Mouse (Mus musculus) intestine, embryonic 15.5 days (tissue): ENCODE measurements at regions not wholly inside any gene's neighbourhood (a gene's known extent, or its start where the extent isn't known, plus 50 kb on each side); places are given as distances from the start of the nearest gene placed in this dataset.

ENCODE experiments used
- ATAC-seq: fragments of 200-750 bp; cut with Nextera tagmentation; 2 replicates; pipeline ENCODE4 v1.8.0; 2017; ENCODE audit warnings: moderate TSS enrichment, moderate library complexity
- H3K27ac ChIP-seq: fragments of 300-500 bp; sonication (generic); 2 replicates; pipeline ENCODE4 v1.5.1; 2015; ENCODE audit warnings: mild to moderate bottlenecking, inconsistent platforms
- H3K27me3 ChIP-seq: fragments of 300-500 bp; sonication (generic); replicated peaks from 2 replicates; pipeline ENCODE4 v1.6.1; 2015; ENCODE audit warnings: inconsistent platforms
- H3K36me3 ChIP-seq: fragments of 300-500 bp; sonication (generic); 2 replicates; pipeline ENCODE4 v1.6.1; 2015; ENCODE audit warnings: inconsistent platforms
- H3K4me1 ChIP-seq: fragments of 300-500 bp; sonication (generic); replicated peaks from 2 replicates; pipeline ENCODE4 v1.6.1; 2015; ENCODE audit warnings: inconsistent platforms
- H3K4me2 ChIP-seq: fragments of 300-500 bp; sonication (generic); replicated peaks from 2 replicates; pipeline ENCODE4 v1.6.1; 2015; ENCODE audit warnings: mild to moderate bottlenecking, inconsistent platforms
- H3K4me3 ChIP-seq: fragments of 300-500 bp; sonication (generic); replicated peaks from 2 replicates; pipeline ENCODE4 v1.5.1; 2015; ENCODE audit warnings: inconsistent platforms
- H3K9ac ChIP-seq: fragments of 300-500 bp; sonication (generic); 2 replicates; pipeline ENCODE4 v1.6.1; 2015; ENCODE audit warnings: inconsistent platforms
- H3K9me3 ChIP-seq: fragments of 300-500 bp; sonication (generic); 2 replicates; pipeline ENCODE4 v1.6.1; 2016; ENCODE audit warnings: inconsistent platforms
- WGBS: fragments of 180-500 bp; shearing (Covaris S2); methylation state at CpG from one replicate; pipeline ENCODE4 v1.1.7; 2015; 5-methylcytosine and 5-hydroxymethylcytosine counted together

- WGBS: 90% methylated on average over 1 of the region's 1 CpGs
- Histone ChIP-seq H3K9ac (no peak overlapping the region), H3K4me2 (no peak overlapping the region), H3K27ac (no peak overlapping the region), H3K27me3 (no peaks in the 10 kb centered on the region), H3K9me3 (no peaks in the 10 kb centered on the region), H3K4me1 (no peaks in the 10 kb centered on the region), H3K4me3 (no peak overlapping the region), H3K36me3 (no peaks in the 10 kb centered on the region)
- no peak for ATAC-seq
Measured at GRCm38 (mm10) chr16:62605920-62606319, 180.7 kb downstream of the Nsun3 start.

GRCm38 (mm10) chr16:62562051-62562450 is 224.6 kb downstream of the Nsun3 start:
- 35% methylated on average over 4 of the region's 4 CpGs for whole genome bisulfite sequencing
- no peaks in the 10 kb centered on the region for H3K27me3 ChIP-seq
- no peak for ATAC-seq

GRCm38 (mm10) chr16:62543156-62543555 is 243.5 kb downstream of the Nsun3 start:
- no peaks in the 10 kb centered on the region for H3K27me3 ChIP-seq
- WGBS: 78% methylated on average over 2 of the region's 2 CpGs
- H3K4me3 ChIP-seq: no peak overlapping the region
- H3K27ac ChIP-seq: no peak overlapping the region
- no peak overlapping the region for H3K4me2 ChIP-seq
- no peaks in the 10 kb centered on the region for H3K36me3 ChIP-seq
- no peak for ATAC-seq
- H3K4me1 ChIP-seq: no peaks in the 10 kb centered on the region
- no peaks in the 10 kb centered on the region for H3K9me3 ChIP-seq
- no peak overlapping the region for H3K9ac ChIP-seq

More at GRCm38 (mm10) chr16:62562051-62562450, 224.6 kb downstream of the Nsun3 start:
- Histone ChIP-seq H3K27ac (no peak overlapping the region), H3K9me3 (no peaks in the 10 kb centered on the region), H3K9ac (no peak overlapping the region), H3K4me3 (no peak overlapping the region), H3K4me2 (no peak overlapping the region), H3K4me1 (no peaks in the 10 kb centered on the region), H3K36me3 (no peaks in the 10 kb centered on the region)

- H3K4me3 ChIP-seq: no peak overlapping the region
- 74% methylated on average over 7 of the region's 7 CpGs for WGBS
Measured at GRCm38 (mm10) chr16:62537730-62538479, 248.7 kb downstream of the Nsun3 start.

GRCm38 (mm10) chr16:62509321-62509720 is 277.3 kb downstream of the Nsun3 start:
- H3K27ac ChIP-seq: no peak overlapping the region
- no peak overlapping the region for H3K9ac ChIP-seq
- no peak overlapping the region for H3K4me3 ChIP-seq
- H3K4me2 ChIP-seq: no peak overlapping the region
- no peaks in the 10 kb centered on the region for H3K4me1 ChIP-seq
- WGBS: 78% methylated on average over 1 of the region's 1 CpGs
- no peak for ATAC-seq
- no peaks in the 10 kb centered on the region for H3K9me3 ChIP-seq
- H3K27me3 ChIP-seq: no peaks in the 10 kb centered on the region
- no peaks in the 10 kb centered on the region for H3K36me3 ChIP-seq

More at GRCm38 (mm10) chr16:62537730-62538479, 248.7 kb downstream of the Nsun3 start:
- H3K9ac ChIP-seq: no peak overlapping the region
- H3K4me1 ChIP-seq: no peaks in the 10 kb centered on the region
- no peak overlapping the region for H3K4me2 ChIP-seq
- H3K27ac ChIP-seq: no peak overlapping the region
- H3K27me3 ChIP-seq: no peaks in the 10 kb centered on the region
- ATAC-seq: no peak
- no peaks in the 10 kb centered on the region for H3K9me3 ChIP-seq
- no peaks in the 10 kb centered on the region for H3K36me3 ChIP-seq

- Histone ChIP-seq H3K4me2 (no peak overlapping the region), H3K4me3 (no peak overlapping the region), H3K9me3 (no peaks in the 10 kb centered on the region), H3K27ac (no peak overlapping the region), H3K36me3 (no peaks in the 10 kb centered on the region), H3K4me1 (no peaks in the 10 kb centered on the region), H3K9ac (no peak overlapping the region), H3K27me3 (no peaks in the 10 kb centered on the region)
- WGBS: 64% methylated on average over 2 of the region's 2 CpGs
- no peak for ATAC-seq
Measured at GRCm38 (mm10) chr16:62506725-62507482, 279.7 kb downstream of the Nsun3 start.

GRCm38 (mm10) chr16:62500870-62501269 is 285.7 kb downstream of the Nsun3 start:
- WGBS: 63% methylated on average over 6 of the region's 6 CpGs
- Histone ChIP-seq H3K27ac (no peak overlapping the region), H3K4me2 (no peak overlapping the region), H3K27me3 (no peaks in the 10 kb centered on the region), H3K9ac (no peak overlapping the region), H3K9me3 (no peaks in the 10 kb centered on the region), H3K4me1 (no peaks in the 10 kb centered on the region), H3K36me3 (no peaks in the 10 kb centered on the region), H3K4me3 (no peak overlapping the region)
- ATAC-seq: no peak

- Histone ChIP-seq H3K4me2 (no peak overlapping the region), H3K4me1 (no peaks in the 10 kb centered on the region), H3K9me3 (no peaks in the 10 kb centered on the region), H3K27ac (no peak overlapping the region), H3K36me3 (no peaks in the 10 kb centered on the region), H3K9ac (no peak overlapping the region), H3K27me3 (no peaks in the 10 kb centered on the region), H3K4me3 (no peak overlapping the region)
- WGBS: 76% methylated on average over 6 of the region's 6 CpGs
- no peak for ATAC-seq
Measured at GRCm38 (mm10) chr16:62500334-62500733, 286.3 kb downstream of the Nsun3 start.

GRCm38 (mm10) chr16:62498761-62499160 is 287.9 kb downstream of the Nsun3 start:
- Histone ChIP-seq H3K9ac (no peak overlapping the region), H3K27ac (no peak overlapping the region), H3K27me3 (no peaks in the 10 kb centered on the region), H3K4me2 (no peak overlapping the region), H3K36me3 (no peaks in the 10 kb centered on the region), H3K4me3 (no peak overlapping the region), H3K4me1 (no peaks in the 10 kb centered on the region), H3K9me3 (no peaks in the 10 kb centered on the region)
- no peak for ATAC-seq
- WGBS: 78% methylated on average over 5 of the region's 5 CpGs

GRCm38 (mm10) chr16:62496697-62497096 is 289.9 kb downstream of the Nsun3 start:
- Histone ChIP-seq H3K36me3 (no peaks in the 10 kb centered on the region), H3K27me3 (no peaks in the 10 kb centered on the region), H3K9ac (no peak overlapping the region), H3K9me3 (no peaks in the 10 kb centered on the region), H3K4me3 (no peak overlapping the region), H3K4me2 (no peak overlapping the region), H3K27ac (no peak overlapping the region), H3K4me1 (no peaks in the 10 kb centered on the region)
- 51% methylated on average over 9 of the region's 9 CpGs for WGBS
- no peak for ATAC-seq

- WGBS: 76% methylated on average over 2 of the region's 2 CpGs
- ATAC-seq: no peak
- Histone ChIP-seq H3K27me3 (no peaks in the 10 kb centered on the region), H3K9ac (no peak overlapping the region), H3K4me2 (no peak overlapping the region), H3K9me3 (no peaks in the 10 kb centered on the region), H3K27ac (no peak overlapping the region), H3K4me1 (no peaks in the 10 kb centered on the region), H3K36me3 (no peaks in the 10 kb centered on the region), H3K4me3 (no peak overlapping the region)
Measured at GRCm38 (mm10) chr16:62470133-62470532, 316.5 kb downstream of the Nsun3 start.

- H3K4me3 ChIP-seq: no peak overlapping the region
- 71% methylated on average over 3 of the region's 3 CpGs for WGBS
Measured at GRCm38 (mm10) chr16:62469286-62469685, 317.3 kb downstream of the Nsun3 start.

GRCm38 (mm10) chr16:62468846-62469245 is 317.8 kb downstream of the Nsun3 start:
- 45% methylated on average over 3 of the region's 3 CpGs for WGBS
- Histone ChIP-seq H3K27ac (no peak overlapping the region), H3K36me3 (no peaks in the 10 kb centered on the region), H3K9me3 (no peaks in the 10 kb centered on the region), H3K27me3 (no peaks in the 10 kb centered on the region), H3K4me2 (no peak overlapping the region), H3K9ac (no peak overlapping the region), H3K4me1 (no peaks in the 10 kb centered on the region), H3K4me3 (no peak overlapping the region)
- no peak for ATAC-seq

More at GRCm38 (mm10) chr16:62469286-62469685, 317.3 kb downstream of the Nsun3 start:
- H3K4me2 ChIP-seq: no peak overlapping the region
- H3K36me3 ChIP-seq: no peaks in the 10 kb centered on the region
- no peaks in the 10 kb centered on the region for H3K4me1 ChIP-seq
- no peak overlapping the region for H3K27ac ChIP-seq
- ATAC-seq: no peak
- H3K27me3 ChIP-seq: no peaks in the 10 kb centered on the region
- H3K9me3 ChIP-seq: no peaks in the 10 kb centered on the region
- H3K9ac ChIP-seq: no peak overlapping the region
